Mouse (Mus musculus) neural tube, embryonic 13.5 days (tissue): ENCODE data around the gene Snrnp27. TPM values are rescaled to one million over a fixed set of nuclear protein-coding genes. Genes with fewer than 3 reads are reported as not detected.

Source experiments
- ATAC-seq: fragments of 200-750 bp; cut with Nextera tagmentation; 2 replicates; pipeline ENCODE4 v1.8.0; 2017; ENCODE audit warnings: low read depth, mild to moderate bottlenecking, moderate TSS enrichment, moderate library complexity
- H3K27ac ChIP-seq: fragments of 300-500 bp; sonication (generic); replicated peaks from 2 replicates; pipeline ENCODE4 v1.5.1; 2015; ENCODE audit warnings: moderate library complexity, mild to moderate bottlenecking, inconsistent platforms
- H3K27me3 ChIP-seq: fragments of 300-500 bp; sonication (generic); 2 replicates; pipeline ENCODE4 v1.6.1; 2015; ENCODE audit warnings: mild to moderate bottlenecking, inconsistent platforms
- H3K36me3 ChIP-seq: fragments of 300-500 bp; sonication (generic); 2 replicates; pipeline ENCODE4 v1.6.1; 2015; ENCODE audit warnings: mild to moderate bottlenecking, inconsistent platforms
- H3K4me1 ChIP-seq: fragments of 300-500 bp; sonication (generic); replicated peaks from 2 replicates; pipeline ENCODE4 v1.6.1; 2015; ENCODE audit warnings: inconsistent platforms
- H3K4me2 ChIP-seq: fragments of 300-500 bp; sonication (generic); 2 replicates; pipeline ENCODE4 v1.6.1; 2015; ENCODE audit warnings: inconsistent platforms, mild to moderate bottlenecking, moderate library complexity
- H3K4me3 ChIP-seq: fragments of 300-500 bp; sonication (generic); 2 replicates; pipeline ENCODE4 v1.5.1; 2015; ENCODE audit warnings: mild to moderate bottlenecking, inconsistent platforms
- H3K9ac ChIP-seq: fragments of 300-500 bp; sonication (generic); 2 replicates; pipeline ENCODE4 v1.6.1; 2015; ENCODE audit warnings: moderate library complexity, mild to moderate bottlenecking, inconsistent platforms
- H3K9me3 ChIP-seq: fragments of 300-500 bp; sonication (generic); 2 replicates; pipeline ENCODE4 v1.6.1; 2016; ENCODE audit warnings: inconsistent platforms
- WGBS: fragments of 180-500 bp; shearing (Covaris S2); methylation state at CpG from one replicate; pipeline ENCODE4 v1.1.7; 2015; 5-methylcytosine and 5-hydroxymethylcytosine counted together
- polyA plus RNA-seq: library from polyadenylated mRNA; unstranded; fragments of >200 nt; fragmentation: Nextera tagmentation; extraction: Ambion mirVana; gene quantifications from 2 replicates; pipeline ENCODE4 v1.2.1, GENCODE M21; 2015

Gene Snrnp27
- polyA plus RNA-seq, 1 experiment from 2014 or later: 101 TPM

GRCm38 (mm10) chr6:86637171-86637835 lies 47.0 kb downstream of the Snrnp27 start:
- no peak overlapping the region for H3K27ac ChIP-seq
- WGBS: 68% methylated on average over 4 of the region's 4 CpGs

GRCm38 (mm10) chr6:86636495-86636894 lies 47.8 kb downstream of the Snrnp27 start:
- Histone ChIP-seq H3K9ac (no peak overlapping the region), H3K27ac (no peak overlapping the region), H3K27me3 (no peaks in the 10 kb centered on the region), H3K4me3 (no peak overlapping the region), H3K4me1 (no peaks in the 10 kb centered on the region), H3K9me3 (no peaks in the 10 kb centered on the region), H3K4me2 (no peak overlapping the region), H3K36me3 (no peaks in the 10 kb centered on the region)
- WGBS: 68% methylated on average over 2 of the region's 2 CpGs
- ATAC-seq: no peak

More at GRCm38 (mm10) chr6:86637171-86637835, 47.0 kb downstream of the Snrnp27 start:
- H3K9me3 ChIP-seq: no peaks in the 10 kb centered on the region
- H3K4me2 ChIP-seq: no peak overlapping the region
- H3K27me3 ChIP-seq: no peaks in the 10 kb centered on the region
- no peaks in the 10 kb centered on the region for H3K36me3 ChIP-seq
- H3K9ac ChIP-seq: no peak overlapping the region
- no peak for ATAC-seq
- no peaks in the 10 kb centered on the region for H3K4me1 ChIP-seq
- no peak overlapping the region for H3K4me3 ChIP-seq

GRCm38 (mm10) chr6:86630141-86630540 lies 54.2 kb downstream of the Snrnp27 start:
- WGBS: 60% methylated on average over 3 of the region's 3 CpGs
- Histone ChIP-seq H3K4me3 (no peak overlapping the region), H3K4me1 (no peaks in the 10 kb centered on the region), H3K27ac (no peak overlapping the region), H3K4me2 (no peak overlapping the region), H3K27me3 (no peaks in the 10 kb centered on the region), H3K36me3 (no peaks in the 10 kb centered on the region), H3K9me3 (no peaks in the 10 kb centered on the region), H3K9ac (no peak overlapping the region)
- no peak for ATAC-seq

- Histone ChIP-seq H3K4me1 (0 out of 2 replicates have a peak, but pooled peaks cover 7% of the 10 kb centered on the region), H3K36me3 (no peaks in the 10 kb centered on the region), H3K9me3 (no peaks in the 10 kb centered on the region), H3K4me2 (no peak within 1 kb of the TSS), H3K9ac (no peak within 1 kb of the TSS), H3K27me3 (no peaks in the 10 kb centered on the region), H3K27ac (no peak within 1 kb of the TSS), H3K4me3 (no peak within 1 kb of the TSS)
- ATAC-seq: no peak
- WGBS: 54% methylated on average over 10 of the region's 10 CpGs
These were observed 56.4 kb downstream of the Snrnp27 start, which contains the start of gene Asprv1 for GRCm38 (mm10) chr6:86627946-86628345. Gene Asprv1 (plus strand): TSS chr6:86628164.

Other genes starting within 250 kb of the Snrnp27 start
- gene C87436, start 246.1 kb downstream of the Snrnp27 start, polyA plus RNA-seq: 22.0 and 22.4 TPM in 2 replicates
- gene Pcbp1, start 158.2 kb downstream of the Snrnp27 start, polyA plus RNA-seq: 431 and 435 TPM in 2 replicates
- gene Asprv1, start 56.4 kb downstream of the Snrnp27 start, polyA plus RNA-seq: 0.88 and 1.1 TPM in 2 replicates
- 23.8 and 27.4 TPM in 2 replicates for gene Mxd1, start 15.4 kb downstream of the Snrnp27 start, polyA plus RNA-seq
- gene Gmcl1, start 48.9 kb upstream of the Snrnp27 start, polyA plus RNA-seq: 48.9 and 50.8 TPM in 2 replicates
- gene Anxa4, start 109.1 kb upstream of the Snrnp27 start, polyA plus RNA-seq: 5.2 and 6.8 TPM in 2 replicates
- gene Aak1, start 165.0 kb upstream of the Snrnp27 start, polyA plus RNA-seq: 37.3 and 42.7 TPM in 2 replicates